Mouse (Mus musculus) thymus, adult 2 months (tissue): ENCODE results near the gene Btla. TPM values are rescaled to one million over a fixed set of nuclear protein-coding genes. Genes with fewer than 3 reads are reported as not detected.
A peak's percentile ranks its signal among the peaks of the same experiment; 100 is the strongest.

ENCODE experiments used
- DNase-seq: peaks from one replicate; pipeline ENCODE4 v3.0.0; 2021
- H3K27ac ChIP-seq: fragments of 200-500 bp; 2 replicates; pipeline ENCODE4 v1.5.1; 2012; ENCODE audit warnings: low read length, control low read depth; ENCODE audit not compliant: control insufficient read depth, insufficient read depth
- H3K27me3 ChIP-seq: fragments of 200-500 bp; 2 replicates; pipeline ENCODE4 v1.6.1; 2012; ENCODE audit warnings: mild to moderate bottlenecking, low read length, moderate library complexity, mixed read lengths; ENCODE audit not compliant: control insufficient read depth, insufficient read depth
- H3K36me3 ChIP-seq: fragments of 200-500 bp; 2 replicates; pipeline ENCODE4 v1.6.1; 2012; ENCODE audit warnings: mild to moderate bottlenecking, low read length, moderate library complexity; ENCODE audit not compliant: control insufficient read depth, insufficient read depth
- H3K4me1 ChIP-seq: fragments of 200-500 bp; replicated peaks from 2 replicates; pipeline ENCODE4 v1.6.1; 2012; ENCODE audit warnings: low read length; ENCODE audit not compliant: control insufficient read depth, insufficient read depth
- H3K4me3 ChIP-seq: fragments of 200-500 bp; 2 replicates; pipeline ENCODE4 v1.5.1; 2012; ENCODE audit warnings: mild to moderate bottlenecking, low read length, control low read depth, moderate library complexity; ENCODE audit not compliant: control insufficient read depth, insufficient read depth
- CTCF ChIP-seq: fragments of 200-500 bp; IDR thresholded peaks from 2 replicates; pipeline ENCODE4 v1.5.1; 2012; ENCODE audit warnings: mild to moderate bottlenecking, control low read depth, low read length, moderate library complexity, borderline replicate concordance; ENCODE audit not compliant: control insufficient read depth, poor library complexity, insufficient read depth; ENCODE audit errors: extremely low read depth
- POLR2A ChIP-seq: fragments of 200-500 bp; IDR thresholded peaks from 2 replicates; pipeline ENCODE4 v1.6.1; 2012; ENCODE audit warnings: mild to moderate bottlenecking, low read length, control low read depth, moderate library complexity; ENCODE audit not compliant: control insufficient read depth, poor library complexity, insufficient read depth; ENCODE audit errors: extremely low read depth
- WGBS: fragments of 180-500 bp; shearing (Covaris S2); methylation state at CpG from one replicate; pipeline ENCODE4 v1.1.7; 2018; 5-methylcytosine and 5-hydroxymethylcytosine counted together
- polyA plus RNA-seq: library from polyadenylated mRNA; depleted of rRNA; stranded (reverse); fragments of >200 nt; gene quantifications from 2 replicates; pipeline ENCODE4 v1.2.3, GENCODE M21; 2012

Btla gene
- polyA plus RNA-seq, 1 experiment: 5.0 TPM

DNA sequence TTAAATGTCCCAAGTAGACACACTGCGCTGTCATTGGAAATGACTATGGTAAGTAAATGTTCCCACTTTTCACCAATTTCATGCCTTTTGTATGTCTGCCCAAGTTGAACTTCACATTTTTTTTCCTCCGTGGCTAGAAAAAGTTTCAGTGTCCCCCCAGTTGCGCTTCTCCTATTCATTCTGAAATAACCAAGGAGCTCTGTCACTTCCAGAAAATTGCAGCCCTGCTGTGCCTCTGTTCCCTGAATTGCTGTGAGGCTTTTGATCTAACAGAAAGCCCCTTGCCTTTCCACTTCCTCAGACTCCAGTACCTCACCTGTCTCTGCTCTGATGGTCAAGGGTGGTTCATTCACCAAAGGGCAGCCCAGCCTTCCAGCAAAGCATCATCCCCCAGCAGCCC lies 8.9 kb downstream of the Btla start:
- no peak overlapping the region for H3K27ac ChIP-seq
- WGBS: 85% methylated on average over 3 of the region's 3 CpGs
- H3K4me3 ChIP-seq: no peak overlapping the region
- DNase-seq: no peak
- no peaks in the 10 kb centered on the region for H3K36me3 ChIP-seq
- TF ChIP-seq POLR2A (no peak), CTCF (no peak)
- H3K4me1 ChIP-seq: no peaks in the 10 kb centered on the region
- H3K27me3 ChIP-seq: no peaks in the 10 kb centered on the region

- no peak for DNase-seq
- Histone ChIP-seq H3K36me3 (peaks cover 7% of the 10 kb centered on the region; the same call in 1 of the 2 replicates), H3K4me1 (no peaks in the 10 kb centered on the region), H3K4me3 (no peak overlapping the region), H3K27ac (no peak overlapping the region), H3K27me3 (no peaks in the 10 kb centered on the region)
- TF ChIP-seq CTCF (no peak), POLR2A (no peak)
- 98% methylated on average over 1 of the region's 1 CpGs for WGBS
Measured at GRCm38 (mm10) chr16:45242700-45243099, 18.6 kb downstream of the Btla start.

GRCm38 (mm10) chr16:45244930-45245472 lies 20.9 kb downstream of the Btla start:
- Histone ChIP-seq H3K4me1 (no peaks in the 10 kb centered on the region), H3K36me3 (peaks cover 8% of the 10 kb centered on the region; the same call in 1 of the 2 replicates), H3K27ac (no peak overlapping the region), H3K4me3 (no peak overlapping the region), H3K27me3 (no peaks in the 10 kb centered on the region)
- WGBS: 87% methylated on average over 3 of the region's 3 CpGs
- no peak for DNase-seq
- TF ChIP-seq CTCF: no peak
- no peak for TF ChIP-seq POLR2A

DNA sequence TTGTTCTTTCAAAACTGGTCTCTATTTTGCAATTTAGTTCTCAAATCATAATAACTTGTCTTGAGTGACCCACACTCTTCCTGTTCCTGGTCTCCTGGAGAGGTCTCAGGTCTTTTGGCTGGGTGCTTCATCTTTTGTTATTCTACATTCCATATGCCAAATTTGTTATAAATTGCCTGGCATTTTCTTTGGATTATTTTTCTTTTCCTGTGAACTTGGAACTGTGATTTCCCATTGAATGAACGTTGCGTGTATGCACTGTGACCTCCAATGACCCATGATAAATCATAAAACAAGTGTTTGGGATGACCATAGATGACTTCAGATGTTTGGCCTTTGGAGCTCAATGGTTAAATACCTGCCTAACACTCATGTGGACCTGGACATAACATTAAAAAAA lies 25.6 kb downstream of the Btla start:
- H3K4me1 ChIP-seq: peaks cover 6% of the 10 kb centered on the region; the same call in 1 of the 2 replicates
- H3K27me3 ChIP-seq: no peaks in the 10 kb centered on the region
- no peak for DNase-seq
- WGBS: 94% methylated on average over 2 of the region's 2 CpGs
- H3K27ac ChIP-seq: no peak overlapping the region
- TF ChIP-seq POLR2A (no peak), CTCF (no peak)
- H3K4me3 ChIP-seq: no peak overlapping the region
- H3K36me3 ChIP-seq: peaks cover 8% of the 10 kb centered on the region; the same call in 1 of the 2 replicates

GRCm38 (mm10) chr16:45250317-45250716 lies 26.2 kb downstream of the Btla start:
- Histone ChIP-seq H3K4me3 (no peak overlapping the region), H3K36me3 (peaks cover 8% of the 10 kb centered on the region; the same call in 1 of the 2 replicates), H3K4me1 (peaks cover 6% of the 10 kb centered on the region; the same call in 1 of the 2 replicates), H3K27ac (no peak overlapping the region), H3K27me3 (no peaks in the 10 kb centered on the region)
- TF ChIP-seq POLR2A: no peak
- TF ChIP-seq CTCF: no peak
- no peak for DNase-seq

DNA sequence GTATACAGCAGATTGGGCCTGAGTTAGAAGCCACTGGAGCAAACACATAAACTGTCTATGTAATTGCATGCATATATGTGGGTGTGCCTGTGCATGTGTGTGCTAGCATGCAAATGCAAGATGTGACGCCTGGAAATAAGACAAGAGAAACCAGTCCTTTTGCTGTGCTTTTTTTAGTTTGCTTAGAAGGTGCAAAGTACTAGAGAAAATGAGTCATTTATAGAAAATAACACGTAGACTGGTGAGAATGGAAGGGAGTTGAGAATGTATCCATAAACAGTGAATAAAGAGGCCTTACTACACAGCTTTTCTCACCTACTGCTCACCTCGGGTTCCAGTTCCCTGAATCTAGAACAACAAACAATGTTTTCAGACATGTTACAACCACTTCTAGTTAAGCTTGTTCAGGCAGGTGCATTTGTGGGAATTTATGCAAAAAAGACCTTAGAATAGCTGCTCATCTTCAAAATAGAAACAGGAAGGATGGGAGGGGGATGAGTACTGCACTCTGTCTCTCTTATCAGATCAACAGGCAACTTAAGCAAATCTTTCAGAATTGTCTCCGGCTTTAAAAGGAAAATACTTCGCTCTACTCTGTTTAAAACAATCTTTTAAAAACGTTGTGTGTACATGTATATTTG lies 27.8 kb downstream of the Btla start:
- Histone ChIP-seq H3K4me3 (no peak overlapping the region), H3K27me3 (no peaks in the 10 kb centered on the region), H3K36me3 (peaks cover 4% of the 10 kb centered on the region; the same call in 1 of the 2 replicates), H3K27ac (no peak overlapping the region; the same call in 1 of the 2 replicates), H3K4me1 (peaks cover 6% of the 10 kb centered on the region; the same call in 1 of the 2 replicates)
- WGBS: 12% methylated on average over 6 of the region's 6 CpGs
- TF ChIP-seq POLR2A: no peak
- peak; percentile 13 for DNase-seq
